Mouse (Mus musculus) layer of hippocampus, postnatal 25 days (tissue): ENCODE measurements at regions not wholly inside any gene's neighbourhood (a gene's known extent, or its start where the extent isn't known, plus 50 kb on each side); places are given as distances from the start of the nearest gene placed in this dataset.

ENCODE experiments used
- DNase-seq, 2 experiments: peaks; one replicate each; pipeline ENCODE4 v3.0.0; 2022; ENCODE audit warnings: mixed read lengths in 2 of 2, low spot score in 1 of 2; ENCODE audit errors: extremely low spot score in 1 of 2

GRCm38 (mm10) chrX:167152611-167153010 is 56.5 kb downstream of the Tmsb4x start:
- peak in 1 of 2 experiments; percentile 45 for DNase-seq

GRCm38 (mm10) chrX:167151341-167151740 is 57.8 kb downstream of the Tmsb4x start:
- DNase-seq = no peak

GRCm38 (mm10) chrX:167149400-167149799 is 59.7 kb downstream of the Tmsb4x start:
- no peak for DNase-seq

GRCm38 (mm10) chrX:167146513-167147360 is 62.4 kb downstream of the Tmsb4x start:
- DNase-seq = no peak

GRCm38 (mm10) chrX:167145508-167146182 is 63.5 kb downstream of the Tmsb4x start:
- DNase-seq = no peak

- DNase-seq = no peak
These were observed 70.0 kb downstream of the Tmsb4x start for GRCm38 (mm10) chrX:167139110-167139509.

- DNase-seq = no peak
These were observed 74.9 kb downstream of the Tmsb4x start for GRCm38 (mm10) chrX:167134250-167134649.

GRCm38 (mm10) chrX:167132989-167133395 is 76.1 kb downstream of the Tmsb4x start:
- DNase-seq = no peak

GRCm38 (mm10) chrX:167131317-167131716 is 77.8 kb downstream of the Tmsb4x start:
- no peak for DNase-seq

- no peak for DNase-seq
These were observed 78.5 kb downstream of the Tmsb4x start for GRCm38 (mm10) chrX:167130601-167131000.

- no peak for DNase-seq
These were observed 89.8 kb downstream of the Tmsb4x start for GRCm38 (mm10) chrX:167119288-167119687.

- no peak for DNase-seq
These were observed 94.0 kb downstream of the Tmsb4x start for GRCm38 (mm10) chrX:167115096-167115495.

GRCm38 (mm10) chrX:167111059-167111871 is 97.8 kb downstream of the Tmsb4x start:
- DNase-seq = no peak

- DNase-seq = no peak
These were observed 100.8 kb downstream of the Tmsb4x start for GRCm38 (mm10) chrX:167108356-167108755.

GRCm38 (mm10) chrX:167107469-167107868 is 101.6 kb downstream of the Tmsb4x start:
- DNase-seq = no peak

GRCm38 (mm10) chrX:167105931-167106417 is 103.1 kb downstream of the Tmsb4x start:
- peak; percentile 11 to 14 for DNase-seq

- DNase-seq = no peak
These were observed 103.8 kb downstream of the Tmsb4x start for GRCm38 (mm10) chrX:167105354-167105753.

- no peak for DNase-seq
These were observed 104.9 kb downstream of the Tmsb4x start for GRCm38 (mm10) chrX:167104247-167104621.

- no peak for DNase-seq
These were observed 105.4 kb downstream of the Tmsb4x start for GRCm38 (mm10) chrX:167103501-167104246.

GRCm38 (mm10) chrX:167101929-167102328 is 107.2 kb downstream of the Tmsb4x start:
- no peak for DNase-seq
